Comparison of ENCODE assay signal across 8 mouse cellular contexts in genomic region chr10:128302785-128303125, GRCm38 (mm10). TPM values are rescaled to one million over a fixed set of nuclear protein-coding genes. Genes with fewer than 3 reads are reported as not detected.
A peak's percentile ranks its signal among the peaks of the same experiment; 100 is the strongest.
DNase-seq lines count a peak whose midpoint lies in the region; ATAC-seq and TF ChIP-seq lines count a peak whose summit lies in the region.

No protein-coding gene starts in this region.

- peak; percentile 1 for ATAC-seq in CD4-positive, CD25-positive, alpha-beta regulatory T cell, adult 4 months
- ATAC-seq in forebrain, embryonic 15.5 days (replicated peaks) = peak; percentile 49

- H3K4me2 ChIP-seq in forebrain, embryonic 15.5 days (replicated peaks) = peak overlapping the region; percentile 67

- H3K27ac ChIP-seq in gastrocnemius, adult 2 months = peak overlapping the region; percentile 100
- peak overlapping the region; percentile 99 for H3K27ac ChIP-seq in forebrain, embryonic 15.5 days (replicated peaks)
- H3K27ac ChIP-seq in macrophage = peak overlapping the region; percentile 94

- WGBS in forebrain, embryonic 15.5 days = 0% methylated on average over 9 of the region's 9 CpGs
- 0% methylated on average over 9 of the region's 9 CpGs for WGBS in macrophage (ENCODE audit: missing documents)

- DNase-seq in gastrocnemius, adult 2 months = no peak
- no peak for DNase-seq in gastrocnemius, postnatal 4 days (ENCODE audit: low spot score in 2 of 2)
- DNase-seq in right cerebral cortex, postnatal 10 days (ENCODE audit: low spot score in 2 of 2) = no peak
- no peak for DNase-seq in ovary, postnatal 14 days (ENCODE audit: low spot score)
- DNase-seq in cerebellum, postnatal 36 days = no peak

- H3K27me3 ChIP-seq in forebrain, embryonic 15.5 days = no peaks in the 10 kb centered on the region

- no peak for TF ChIP-seq CTCF in gastrocnemius, adult 2 months (IDR thresholded peaks at IDR 0.05)

- peak overlapping the region; percentile 72 for H3K4me3 ChIP-seq in gastrocnemius, adult 2 months
- H3K4me3 ChIP-seq in forebrain, embryonic 15.5 days = peak overlapping the region; percentile 70
- peak overlapping the region; percentile 87 for H3K4me3 ChIP-seq in macrophage (ENCODE audit: inconsistent target)

- H3K4me1 ChIP-seq in forebrain, embryonic 15.5 days = peaks cover 18% of the 10 kb centered on the region

- intact Hi-C loops in gastrocnemius, adult 2 months (cut with DNase I) = no loop called here

- H3K36me3 ChIP-seq in forebrain, embryonic 15.5 days = no peaks in the 10 kb centered on the region
- H3K36me3 ChIP-seq in macrophage (ENCODE audit: inconsistent target) = no peaks in the 10 kb centered on the region

- H3K79me2 ChIP-seq in macrophage (ENCODE audit: inconsistent target) = no peaks in the 10 kb centered on the region

- no peaks in the 10 kb centered on the region for H3K9me3 ChIP-seq in forebrain, embryonic 15.5 days

- peak overlapping the region; percentile 80 for H3K9ac ChIP-seq in forebrain, embryonic 15.5 days (replicated peaks)

RNA-seq across cellular contexts. Expression of gene Pan2, which starts 0.4 kb away (rescaled TPM):
- 1 to 10 TPM; 5.1 to 5.3 TPM for total RNA-seq in gastrocnemius, adult 2 months (2021)
- 10 to 100 TPM; 17.2 to 19.5 TPM for total RNA-seq in gastrocnemius, postnatal 4 days (2021)
- 10 to 100 TPM; 24.4 to 48.3 TPM for polyA plus RNA-seq in CD4-positive, CD25-positive, alpha-beta regulatory T cell, adult 4 months (2017; shearing (Covaris generic))
- 27.6 and 30.9 TPM in 2 replicates for polyA plus RNA-seq in forebrain, embryonic 15.5 days (2015; fragmentation: Nextera tagmentation; extraction: Ambion mirVana)
- total RNA-seq in macrophage (2018; cell fraction: chromatin; rRNA removed) = 10 to 100 TPM in 25 of 26 experiments, 1 to 10 TPM in 1; 8.8 to 51.1 (median 37.7) TPM
- 1 to 10 TPM; 2.2 to 6.0 (median 3.9) TPM for total RNA-seq in macrophage (2018; cell fraction: cytosol; rRNA removed)
- total RNA-seq in macrophage (2018; cell fraction: nucleus; rRNA removed) = 10 to 100 TPM in 25 of 26 experiments, 1 to 10 TPM in 1; 9.7 to 45.3 (median 22.1) TPM
- polyA plus RNA-seq in macrophage (2018) = 2.9 to 5.7 TPM (median 3.4 TPM) in 3 replicates

RNA-seq across cellular contexts. Expression of gene Il23a, which starts 4.2 kb away (rescaled TPM):
- total RNA-seq in gastrocnemius, adult 2 months (2021) = not detected
- total RNA-seq in gastrocnemius, postnatal 4 days (2021) = not detected
- not detected for polyA plus RNA-seq in CD4-positive, CD25-positive, alpha-beta regulatory T cell, adult 4 months (2017; shearing (Covaris generic))
- polyA plus RNA-seq in forebrain, embryonic 15.5 days (2015; fragmentation: Nextera tagmentation; extraction: Ambion mirVana) = 0.11 TPM in 1 of 2 replicates, not detected in the other
- total RNA-seq in macrophage (2018; cell fraction: chromatin; rRNA removed) = 10 to 100 TPM in 6 of 26 experiments, 1 to 10 TPM in 5, under 1 TPM in 3, not detected in 12; 0.41 to 41.0 (median 4.1) TPM
- 10 to 100 TPM in 4 of 26 experiments, 1 to 10 TPM in 6, under 1 TPM in 8, not detected in 8; 0.15 to 66.5 (median 1.3) TPM for total RNA-seq in macrophage (2018; cell fraction: cytosol; rRNA removed)
- 10 to 100 TPM in 5 of 26 experiments, 1 to 10 TPM in 7, under 1 TPM in 6, not detected in 8; 0.28 to 66.8 (median 2.3) TPM for total RNA-seq in macrophage (2018; cell fraction: nucleus; rRNA removed)
- 0.10 TPM in 1 of 3 replicates, not detected in the others for polyA plus RNA-seq in macrophage (2018)

RNA-seq across cellular contexts. Expression of gene Cnpy2, which starts 19.5 kb away (rescaled TPM):
- 10 to 100 TPM; 35.1 to 52.1 TPM for total RNA-seq in gastrocnemius, adult 2 months (2021)
- 100 to 1,000 TPM in 1 of 2 experiments, 10 to 100 TPM in 1; 94.1 to 100 TPM for total RNA-seq in gastrocnemius, postnatal 4 days (2021)
- 100 to 1,000 TPM; 116 to 120 TPM for polyA plus RNA-seq in CD4-positive, CD25-positive, alpha-beta regulatory T cell, adult 4 months (2017; shearing (Covaris generic))
- 208 and 216 TPM in 2 replicates for polyA plus RNA-seq in forebrain, embryonic 15.5 days (2015; fragmentation: Nextera tagmentation; extraction: Ambion mirVana)
- total RNA-seq in macrophage (2018; cell fraction: chromatin; rRNA removed) = 10 to 100 TPM in 15 of 26 experiments, 1 to 10 TPM in 11; 2.3 to 38.6 (median 13.5) TPM
- 100 to 1,000 TPM in 13 of 26 experiments, 10 to 100 TPM in 13; 76.7 to 167 (median 98.7) TPM for total RNA-seq in macrophage (2018; cell fraction: cytosol; rRNA removed)
- 10 to 100 TPM; 20.6 to 57.3 (median 34.6) TPM for total RNA-seq in macrophage (2018; cell fraction: nucleus; rRNA removed)
- polyA plus RNA-seq in macrophage (2018) = 83.6 to 112 TPM (median 85.3 TPM) in 3 replicates

RNA-seq across cellular contexts. Expression of gene Stat2, which starts 32.4 kb away (rescaled TPM):
- 1 to 10 TPM; 3.2 to 4.5 TPM for total RNA-seq in gastrocnemius, adult 2 months (2021)
- 10 to 100 TPM in 1 of 2 experiments, 1 to 10 TPM in 1; 9.3 to 10.2 TPM for total RNA-seq in gastrocnemius, postnatal 4 days (2021)
- 10 to 100 TPM; 58.1 to 92.7 TPM for polyA plus RNA-seq in CD4-positive, CD25-positive, alpha-beta regulatory T cell, adult 4 months (2017; shearing (Covaris generic))
- 17.1 and 21.0 TPM in 2 replicates for polyA plus RNA-seq in forebrain, embryonic 15.5 days (2015; fragmentation: Nextera tagmentation; extraction: Ambion mirVana)
- total RNA-seq in macrophage (2018; cell fraction: chromatin; rRNA removed) = 1,000 to 10,000 TPM in 15 of 26 experiments, 100 to 1,000 TPM in 11; 281 to 2,406 (median 1,284) TPM
- total RNA-seq in macrophage (2018; cell fraction: cytosol; rRNA removed) = 100 to 1,000 TPM in 17 of 26 experiments, 10 to 100 TPM in 9; 48.6 to 574 (median 197) TPM
- total RNA-seq in macrophage (2018; cell fraction: nucleus; rRNA removed) = 1,000 to 10,000 TPM in 8 of 26 experiments, 100 to 1,000 TPM in 18; 214 to 1,357 (median 740) TPM
- polyA plus RNA-seq in macrophage (2018) = 83.8 to 206 TPM (median 96.7 TPM) in 3 replicates

RNA-seq across cellular contexts. Expression of gene Apof, which starts 34.3 kb away (rescaled TPM):
- not detected for total RNA-seq in gastrocnemius, adult 2 months (2021)
- 1 to 10 TPM in 1 of 2 experiments, not detected in 1; 1.6 TPM for total RNA-seq in gastrocnemius, postnatal 4 days (2021)
- not detected for polyA plus RNA-seq in CD4-positive, CD25-positive, alpha-beta regulatory T cell, adult 4 months (2017; shearing (Covaris generic))
- not detected in 2 replicates for polyA plus RNA-seq in forebrain, embryonic 15.5 days (2015; fragmentation: Nextera tagmentation; extraction: Ambion mirVana)
- total RNA-seq in macrophage (2018; cell fraction: chromatin; rRNA removed) = 1 to 10 TPM in 3 of 26 experiments, under 1 TPM in 4, not detected in 19; 0.62 to 1.2 (median 0.96) TPM
- under 1 TPM in 16 of 26 experiments, not detected in 10; 0.14 to 0.74 (median 0.34) TPM for total RNA-seq in macrophage (2018; cell fraction: cytosol; rRNA removed)
- total RNA-seq in macrophage (2018; cell fraction: nucleus; rRNA removed) = 1 to 10 TPM in 2 of 26 experiments, under 1 TPM in 8, not detected in 16; 0.48 to 1.2 (median 0.74) TPM
- 0.16 to 0.18 TPM in 2 of 3 replicates, not detected in the other for polyA plus RNA-seq in macrophage (2018)
